Mouse (Mus musculus) embryo, embryonic 11.5 days (tissue): ENCODE results near the gene Slc4a3.

Experiments used
- DNase-seq: peaks from one replicate; pipeline ENCODE4 v3.0.0-alpha.2; 2012; ENCODE audit warnings: low read depth, low spot score

Gene Slc4a3

DNA sequence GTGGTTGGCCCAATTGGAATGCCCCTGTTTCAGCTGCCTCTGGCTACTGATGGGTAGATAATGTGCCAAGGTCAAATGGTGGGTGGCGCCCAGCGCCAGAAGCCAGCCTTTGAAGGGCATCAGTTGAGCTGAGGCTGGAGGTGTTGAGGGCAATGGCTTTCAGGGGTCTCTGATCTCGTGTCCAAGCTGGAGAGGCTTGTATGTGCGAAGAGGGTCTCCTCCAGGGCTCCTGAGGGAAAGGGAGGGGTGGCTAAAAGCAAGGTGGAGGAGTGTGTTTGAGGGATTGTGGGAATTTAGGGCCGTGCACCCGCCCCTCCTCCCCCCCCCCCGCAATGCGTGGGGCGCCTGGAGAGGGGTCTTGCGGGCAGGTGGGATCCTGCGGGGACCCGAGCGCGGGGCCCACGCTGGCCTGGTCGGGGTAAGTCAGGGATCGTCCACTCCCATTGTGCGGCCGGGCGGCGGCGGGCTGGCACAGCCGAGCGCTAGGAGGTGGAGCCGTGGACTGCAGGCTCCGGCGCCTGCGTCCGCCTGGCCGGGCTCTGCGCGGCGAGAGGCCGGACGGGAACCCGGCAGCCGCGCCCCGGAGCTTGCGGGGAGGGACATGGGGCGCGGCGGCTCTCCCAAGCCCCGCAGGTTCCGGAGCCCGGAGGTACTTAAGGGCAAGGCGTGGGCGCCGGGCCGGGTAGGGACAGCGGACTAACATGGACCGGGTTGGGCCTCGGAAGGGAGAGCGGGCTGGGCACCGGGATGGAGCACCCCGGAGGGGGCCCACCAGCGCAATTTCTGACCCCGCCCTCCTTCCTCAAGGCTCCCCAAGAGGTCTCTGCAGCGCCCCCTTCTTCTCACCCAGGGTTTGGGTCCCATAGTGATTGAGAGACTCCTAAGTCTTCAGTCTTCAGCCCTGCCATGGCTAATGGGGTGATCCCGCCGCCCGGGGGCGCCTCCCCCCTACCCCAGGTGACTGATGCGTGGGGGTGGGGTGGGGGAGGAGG, at the start of gene Slc4a3:
TSS of gene Slc4a3 (plus strand) at position 302 of the 992 bp plus-strand sequence.
- peak; percentile 45 for DNase-seq

DNA sequence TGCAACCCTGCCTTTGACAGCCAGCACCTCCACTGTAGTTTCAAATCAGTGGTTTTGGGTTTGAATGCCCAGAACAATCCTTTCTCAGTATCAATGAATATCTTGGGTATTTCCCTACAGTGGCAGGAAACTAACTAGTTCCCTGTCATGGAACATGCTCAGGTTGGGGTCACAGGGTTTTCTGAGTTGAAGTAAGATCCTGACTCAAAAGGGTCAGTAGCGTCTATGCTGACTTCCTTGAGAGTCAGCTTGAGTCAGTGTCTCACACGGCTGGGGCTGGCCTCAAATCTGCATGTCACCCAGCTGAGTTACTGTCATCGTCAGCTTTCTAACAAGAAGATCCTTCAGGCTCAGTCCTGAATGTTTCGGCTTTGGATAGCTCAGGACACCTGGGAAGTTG, 47.2 kb upstream of the Slc4a3 start:
- DNase-seq, result no peak

DNA sequence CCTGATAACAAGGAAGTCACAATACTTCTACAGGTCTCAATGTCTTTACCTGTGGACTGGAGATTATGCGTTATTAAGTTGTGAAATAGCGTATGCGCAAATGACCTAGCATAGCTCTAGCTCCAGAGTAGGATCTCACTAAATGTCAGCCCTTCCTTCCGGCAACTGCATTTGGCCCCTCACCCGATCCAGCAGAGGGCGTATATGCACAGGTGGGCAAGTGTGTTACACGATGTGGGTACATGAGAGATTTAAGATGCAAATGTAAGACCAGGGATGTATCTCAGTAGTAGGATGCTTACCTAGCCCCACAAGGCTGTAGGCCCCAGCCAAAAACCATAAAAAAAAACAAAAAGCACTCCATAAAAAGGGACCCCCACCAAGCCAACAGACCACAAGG, 46.6 kb upstream of the Slc4a3 start:
- no peak for DNase-seq

GRCm38 (mm10) chr1:75501905-75502304, 44.2 kb upstream of the Slc4a3 start:
- no peak for DNase-seq

DNA sequence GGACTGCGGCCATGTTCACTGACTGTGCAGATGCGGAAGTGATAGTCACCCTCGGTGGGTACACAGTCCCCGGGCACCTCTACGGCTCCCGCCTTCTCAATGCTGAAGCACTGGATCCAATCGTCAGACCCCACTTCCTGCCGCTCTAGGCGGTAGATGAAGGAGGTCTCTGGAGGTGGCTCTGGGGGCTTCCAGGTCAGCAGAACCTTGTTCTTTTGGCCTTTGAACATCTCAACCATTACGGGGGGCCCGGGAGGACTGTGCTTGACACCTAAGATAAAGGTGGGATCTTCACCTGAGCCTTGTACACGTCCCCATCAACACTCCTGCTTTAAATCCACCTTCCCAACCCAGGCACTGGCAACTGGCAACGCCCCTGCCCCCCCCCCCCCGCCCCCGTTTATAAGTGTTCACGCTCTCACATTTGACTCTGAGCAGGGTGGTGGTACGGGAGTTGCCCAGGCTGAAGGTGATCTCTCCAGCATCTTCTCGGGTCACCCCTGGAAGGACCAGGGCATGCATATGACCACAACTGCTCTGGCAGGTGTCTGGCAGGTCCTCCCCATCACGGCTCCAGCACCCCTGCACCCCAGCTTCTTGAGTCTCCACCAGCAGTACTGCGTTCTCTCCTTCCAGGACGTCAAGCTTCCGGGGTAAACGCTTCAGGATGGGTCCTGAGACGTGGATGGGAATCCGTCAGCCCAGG, 43.0 kb upstream of the Slc4a3 start:
- no peak for DNase-seq

DNA sequence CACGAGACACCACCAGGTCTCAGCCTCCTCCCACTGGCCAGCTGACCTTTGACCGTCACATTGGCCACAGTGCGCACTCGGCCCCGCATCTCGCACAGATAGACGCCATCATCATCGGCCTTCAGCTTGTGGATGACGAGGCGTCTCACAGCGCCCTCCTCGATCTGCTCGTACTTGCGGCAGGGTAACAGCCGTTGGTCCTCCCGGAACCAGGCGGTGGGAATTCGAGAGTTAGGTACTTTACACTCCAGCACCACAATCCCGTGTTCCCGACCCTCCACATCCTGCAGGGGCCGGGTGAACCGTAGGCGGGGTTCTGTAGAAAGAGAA, 42.5 kb upstream of the Slc4a3 start:
- no peak for DNase-seq

DNA sequence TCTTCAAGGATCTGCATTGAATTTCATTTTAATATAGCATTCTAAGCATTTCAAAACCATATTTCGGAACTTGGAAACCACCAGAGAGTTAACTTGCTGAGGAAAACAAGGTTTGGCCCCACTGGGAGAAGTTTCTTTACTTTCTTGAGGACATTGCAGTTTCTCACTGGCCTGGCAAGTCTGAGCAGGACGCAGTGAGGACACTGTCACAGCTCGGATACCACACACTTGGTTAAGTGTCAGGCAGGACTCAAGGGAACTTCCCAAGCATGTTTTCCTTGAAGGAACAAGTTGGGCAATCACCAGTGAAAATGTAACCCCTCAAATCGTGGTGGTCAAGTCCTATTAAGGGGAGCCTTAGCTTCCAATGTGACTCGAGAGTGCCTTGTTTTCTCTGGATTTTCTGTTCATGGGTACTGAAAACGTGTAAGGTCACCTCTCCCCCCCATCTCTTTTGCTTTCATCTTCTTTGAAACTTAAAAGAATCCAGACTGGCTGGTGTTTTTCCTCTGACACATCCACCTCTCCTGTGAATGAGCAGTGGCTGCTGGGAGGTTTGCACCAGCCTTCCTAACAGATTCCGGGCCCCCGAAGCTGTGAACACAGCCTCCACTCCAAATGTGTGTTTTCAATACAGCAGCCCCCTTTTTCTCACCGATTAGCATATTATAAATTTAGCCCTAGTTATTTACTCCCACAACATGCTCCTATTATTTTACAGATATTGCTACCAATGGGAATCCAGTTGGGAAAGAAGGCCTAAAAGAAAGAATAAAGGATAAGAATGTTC, 41.6 kb upstream of the Slc4a3 start:
- no peak for DNase-seq

- DNase-seq, result peak; percentile 35
These were observed 40.7 kb upstream of the Slc4a3 start for GRCm38 (mm10) chr1:75505159-75505955.

- DNase-seq, result peak; percentile 72
These were observed 39.9 kb upstream of the Slc4a3 start, which contains the start of gene Obsl1 for GRCm38 (mm10) chr1:75505956-75506831. Gene Obsl1 (minus strand): TSS chr1:75506452.

- no peak for DNase-seq
These were observed 39.1 kb upstream of the Slc4a3 start, which contains the start of gene Inha for GRCm38 (mm10) chr1:75507006-75507405. Gene Inha (plus strand): TSS chr1:75507077.

- no peak for DNase-seq
These were observed 36.5 kb upstream of the Slc4a3 start for GRCm38 (mm10) chr1:75509586-75509985.

GRCm38 (mm10) chr1:75510154-75510553, 35.9 kb upstream of the Slc4a3 start:
- no peak for DNase-seq

GRCm38 (mm10) chr1:75511437-75512210, 34.4 kb upstream of the Slc4a3 start:
- no peak for DNase-seq

GRCm38 (mm10) chr1:75512550-75512949, 33.5 kb upstream of the Slc4a3 start:
- no peak for DNase-seq

DNA sequence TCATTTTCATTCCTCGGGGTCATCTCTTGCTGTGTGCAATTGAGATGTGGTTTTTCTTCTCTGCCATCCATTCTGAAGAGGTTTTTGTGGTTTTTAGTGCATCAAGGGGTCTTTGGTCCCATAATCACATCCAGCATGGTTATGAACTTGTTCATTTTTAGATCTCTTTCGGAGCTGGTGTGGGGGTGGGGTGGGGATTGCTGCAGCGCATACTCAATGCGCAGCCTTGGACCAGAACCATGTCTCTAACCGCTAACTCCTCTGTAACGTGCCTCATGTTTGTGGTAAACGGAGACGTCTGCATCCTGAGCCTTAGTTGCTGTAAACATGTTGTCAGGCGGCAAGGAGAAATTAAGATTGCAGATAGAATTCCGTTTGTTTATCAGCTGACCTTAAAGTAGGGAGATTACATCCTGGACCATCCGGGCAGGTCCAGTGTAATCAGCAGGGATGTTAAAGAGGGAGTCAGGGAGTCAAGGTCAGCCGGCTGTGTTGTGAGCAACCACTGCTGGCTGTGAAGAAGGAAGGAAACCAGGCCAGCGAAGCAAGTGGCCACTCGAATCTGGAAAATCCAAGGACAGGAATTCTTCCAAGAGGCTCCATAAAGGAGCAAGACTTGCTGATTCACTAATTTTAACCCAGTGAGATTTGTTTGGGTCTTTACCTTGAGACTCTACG, 29.2 kb upstream of the Slc4a3 start:
- no peak for DNase-seq

DNA sequence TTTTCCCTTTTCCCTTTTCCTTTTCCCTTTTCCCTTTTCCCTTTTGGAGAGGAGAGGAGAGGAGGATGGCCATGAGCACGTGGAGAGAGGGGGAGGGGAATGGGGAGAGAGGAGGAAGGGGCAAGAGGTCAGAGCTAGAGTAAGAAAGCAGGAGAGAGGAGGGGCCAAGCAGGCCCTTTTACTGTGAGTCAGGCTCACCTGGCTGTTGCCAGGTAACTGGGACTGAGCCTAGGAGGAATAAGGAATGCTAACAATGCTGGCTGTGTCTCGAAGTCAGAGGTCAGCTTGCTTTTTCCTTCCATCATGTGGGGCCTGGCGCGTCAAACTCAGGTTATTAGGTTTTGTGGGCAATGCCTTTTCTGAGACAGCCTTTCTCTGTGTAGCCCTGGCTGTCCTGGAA, 28.1 kb upstream of the Slc4a3 start:
- DNase-seq, result no peak

GRCm38 (mm10) chr1:75518427-75518826, 27.6 kb upstream of the Slc4a3 start:
- DNase-seq, result no peak

GRCm38 (mm10) chr1:75519576-75519975, 26.5 kb upstream of the Slc4a3 start:
- DNase-seq, result no peak
